10 mouse cellular contexts compared by ENCODE assay signal in genomic region chr3:98313294-98314155, GRCm38 (mm10). TPM values are rescaled to one million over a fixed set of nuclear protein-coding genes. Genes with fewer than 3 reads are reported as not detected.
DNase-seq lines count a peak whose midpoint lies in the region; ATAC-seq lines count a peak whose summit lies in the region.
"Had no signal": no experiment of that assay in that cellular context is flagged by ENCODE, and none has a peak within 500 bp of the region (broad histone marks: within the 10 kb centered on the region; RNA-seq: fewer than 3 reads in every experiment).

No protein-coding gene starts in this region.

- ATAC-seq in cerebellum, adult (ENCODE audit: insufficient number of reproducible peaks, low FRiP score, low TSS enrichment), result 0 out of 2 replicates have a peak, but pooled peaks have one; percentile 18
- 0 out of 2 replicates have a peak, but pooled peaks have one; percentile 13 for ATAC-seq in kidney, embryonic 16.5 days (ENCODE audit: low FRiP score, low TSS enrichment)
- peak; percentile 25; the same call in 1 of the 2 replicates for ATAC-seq in hindbrain, embryonic 13.5 days (ENCODE audit: low FRiP score)
- ATAC-seq in midbrain, embryonic 13.5 days, result peak; percentile 38; the same call in 1 of the 2 replicates

- H3K27me3 ChIP-seq in kidney, embryonic 16.5 days (ENCODE audit: insufficient read depth, low read length), result no peaks in the 10 kb centered on the region
- no peaks in the 10 kb centered on the region for H3K27me3 ChIP-seq in hindbrain, embryonic 13.5 days
- H3K27me3 ChIP-seq in midbrain, embryonic 13.5 days, result no peaks in the 10 kb centered on the region
- H3K27me3 ChIP-seq: embryonic facial prominence, embryonic 13.5 days had no signal

- H3K27ac ChIP-seq in kidney, embryonic 16.5 days (ENCODE audit: low read length), result no peak overlapping the region
- no peak overlapping the region for H3K27ac ChIP-seq in hindbrain, embryonic 13.5 days
- H3K27ac ChIP-seq in midbrain, embryonic 13.5 days, result no peak overlapping the region
- H3K27ac ChIP-seq: embryonic facial prominence, embryonic 13.5 days; heart, adult 2 months had no signal

- peaks cover 16% of the 10 kb centered on the region for H3K36me3 ChIP-seq in kidney, embryonic 16.5 days (ENCODE audit: insufficient read depth, low read length)
- no peaks in the 10 kb centered on the region; the same call in 1 of the 2 replicates for H3K36me3 ChIP-seq in hindbrain, embryonic 13.5 days
- peaks cover 4% of the 10 kb centered on the region; the same call in 1 of the 2 replicates for H3K36me3 ChIP-seq in midbrain, embryonic 13.5 days

- no peak for DNase-seq in cerebellum, adult 9-11 months
- DNase-seq in kidney, adult 11 months, result no peak
- no peak for DNase-seq in right cerebral cortex, postnatal 25 days
- no peak for DNase-seq in layer of hippocampus, adult 9-11 months

- H3K4me2 ChIP-seq in kidney, embryonic 16.5 days (replicated peaks; ENCODE audit: low read depth, low read length), result no peak overlapping the region
- H3K4me2 ChIP-seq in hindbrain, embryonic 13.5 days, result no peak overlapping the region
- H3K4me2 ChIP-seq in midbrain, embryonic 13.5 days (replicated peaks), result no peak overlapping the region
- H3K4me2 ChIP-seq: embryonic facial prominence, embryonic 13.5 days had no signal

- no peak overlapping the region for H3K9ac ChIP-seq in kidney, embryonic 16.5 days (replicated peaks; ENCODE audit: low read length)
- no peak overlapping the region for H3K9ac ChIP-seq in hindbrain, embryonic 13.5 days
- no peak overlapping the region for H3K9ac ChIP-seq in midbrain, embryonic 13.5 days (replicated peaks)
- H3K9ac ChIP-seq: embryonic facial prominence, embryonic 13.5 days had no signal

- no peaks in the 10 kb centered on the region for H3K4me1 ChIP-seq in kidney, embryonic 16.5 days (ENCODE audit: insufficient read depth, low read length)
- H3K4me1 ChIP-seq in hindbrain, embryonic 13.5 days (replicated peaks), result peaks cover 16% of the 10 kb centered on the region
- H3K4me1 ChIP-seq in midbrain, embryonic 13.5 days (replicated peaks), result peaks cover 17% of the 10 kb centered on the region

- H3K9me3 ChIP-seq in kidney, embryonic 16.5 days (ENCODE audit: low read length), result no peaks in the 10 kb centered on the region
- H3K9me3 ChIP-seq in hindbrain, embryonic 13.5 days, result no peaks in the 10 kb centered on the region
- H3K9me3 ChIP-seq in midbrain, embryonic 13.5 days, result no peaks in the 10 kb centered on the region
- H3K9me3 ChIP-seq: embryonic facial prominence, embryonic 13.5 days had no signal

- no peak overlapping the region for H3K4me3 ChIP-seq in kidney, embryonic 16.5 days (ENCODE audit: low read length)
- no peak overlapping the region for H3K4me3 ChIP-seq in hindbrain, embryonic 13.5 days
- no peak overlapping the region for H3K4me3 ChIP-seq in midbrain, embryonic 13.5 days (replicated peaks)
- H3K4me3 ChIP-seq: embryonic facial prominence, embryonic 13.5 days; heart, adult 2 months had no signal

- WGBS in kidney, embryonic 16.5 days, result 72% methylated on average over 9 of the region's 9 CpGs
- WGBS in hindbrain, embryonic 13.5 days, result 80% methylated on average over 9 of the region's 9 CpGs
- WGBS in midbrain, embryonic 13.5 days, result 76% methylated on average over 9 of the region's 9 CpGs

RNA-seq across cellular contexts. Expression of gene Phgdh, which starts 26.3 kb away (rescaled TPM):
- 541 and 585 TPM in 2 replicates for polyA plus RNA-seq in kidney, embryonic 16.5 days (2015; fragmentation: Nextera tagmentation; extraction: Ambion mirVana)
- polyA plus RNA-seq in hindbrain, embryonic 13.5 days (2015; fragmentation: Nextera tagmentation; extraction: Ambion mirVana), result 156 and 187 TPM in 2 replicates
- polyA plus RNA-seq in midbrain, embryonic 13.5 days (2015; fragmentation: Nextera tagmentation; extraction: Ambion mirVana), result 170 and 190 TPM in 2 replicates

RNA-seq across cellular contexts. Expression of gene Hmgcs2, which starts 33.3 kb away (rescaled TPM):
- polyA plus RNA-seq in kidney, embryonic 16.5 days (2015; fragmentation: Nextera tagmentation; extraction: Ambion mirVana), result 12.3 and 13.1 TPM in 2 replicates
- polyA plus RNA-seq in hindbrain, embryonic 13.5 days (2015; fragmentation: Nextera tagmentation; extraction: Ambion mirVana), result 15.6 and 16.6 TPM in 2 replicates
- polyA plus RNA-seq in midbrain, embryonic 13.5 days (2015; fragmentation: Nextera tagmentation; extraction: Ambion mirVana), result 8.1 and 9.6 TPM in 2 replicates
